Mouse (Mus musculus): Measurements from ENCODE around the gene Gpr146.
A peak's percentile ranks its signal among the peaks of the same experiment; 100 is the strongest.
"Not testable (repeated sequence)": the region's sequence is repeated elsewhere in the genome, so short reads cannot be mapped to it uniquely, and the experiment has no call there.

Gene Gpr146

DNA sequence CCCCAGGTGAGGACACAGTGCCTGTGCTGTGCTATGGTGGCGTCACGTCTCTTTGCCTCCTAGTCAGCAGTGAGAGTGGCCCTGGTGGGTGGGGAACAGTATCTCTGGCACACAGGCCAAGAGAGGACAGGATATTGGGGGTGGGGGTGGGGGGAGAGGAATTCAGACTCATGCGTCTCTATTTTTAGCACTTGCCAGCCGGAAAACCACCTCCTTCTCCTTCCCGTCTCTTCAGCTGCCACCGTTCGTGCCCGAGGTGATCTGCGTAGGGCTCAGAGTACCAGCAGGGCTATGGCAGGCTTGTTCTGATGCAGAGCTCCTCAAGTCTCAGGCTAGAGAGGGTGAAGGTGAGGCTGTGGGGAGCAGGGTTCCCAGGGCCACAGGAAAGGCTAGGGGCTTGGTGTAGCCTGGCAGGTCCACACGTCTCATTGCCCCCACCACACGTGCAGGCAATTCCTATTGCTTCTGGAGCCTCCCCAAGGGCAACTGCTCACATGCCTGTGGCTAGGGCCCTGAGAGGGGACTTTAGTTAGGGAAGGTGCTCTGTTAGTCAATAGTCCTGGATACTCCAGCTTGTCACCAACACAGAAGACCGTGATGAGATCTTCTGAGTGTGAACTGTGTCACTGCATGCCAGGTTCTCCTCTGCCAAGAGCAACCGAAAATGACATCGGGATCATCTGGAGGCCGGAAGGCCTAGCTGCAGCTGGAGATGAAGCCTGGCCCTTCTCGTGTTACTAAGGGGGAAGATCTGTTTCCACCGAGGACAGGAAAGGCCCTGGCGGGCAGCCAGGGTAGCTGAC lies at the start of gene Gpr146:
TSS of gene Gpr146 (plus strand) at position 230 of the 803 bp plus-strand sequence.
- no peak for DNase-seq (ENCODE audit: low spot score)

DNA sequence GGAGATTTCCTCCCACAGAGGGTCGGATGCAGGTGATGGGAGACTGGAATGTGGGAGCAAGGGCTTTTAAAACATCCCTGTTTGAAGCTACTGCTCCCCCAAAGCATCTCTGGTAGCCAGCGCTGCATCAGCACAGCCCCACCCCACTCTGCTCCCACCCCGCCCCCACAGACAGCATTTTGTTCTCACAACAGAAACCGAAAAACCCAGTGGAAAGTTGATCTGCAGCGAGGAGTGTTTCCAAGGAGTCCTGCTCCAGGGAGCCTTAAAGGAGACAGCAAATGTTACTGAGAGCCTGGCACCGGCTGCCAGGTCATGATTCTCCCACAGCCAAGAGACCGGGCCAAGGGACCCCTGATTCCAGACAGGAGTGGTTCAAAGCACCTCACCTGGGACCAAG lies 46.7 kb upstream of the Gpr146 start:
- no peak for DNase-seq (ENCODE audit: low spot score)

- peak; percentile 64 for DNase-seq (ENCODE audit: low spot score)
These were observed 45.8 kb upstream of the Gpr146 start for GRCm38 (mm10) chr5:139331742-139332141.

DNA sequence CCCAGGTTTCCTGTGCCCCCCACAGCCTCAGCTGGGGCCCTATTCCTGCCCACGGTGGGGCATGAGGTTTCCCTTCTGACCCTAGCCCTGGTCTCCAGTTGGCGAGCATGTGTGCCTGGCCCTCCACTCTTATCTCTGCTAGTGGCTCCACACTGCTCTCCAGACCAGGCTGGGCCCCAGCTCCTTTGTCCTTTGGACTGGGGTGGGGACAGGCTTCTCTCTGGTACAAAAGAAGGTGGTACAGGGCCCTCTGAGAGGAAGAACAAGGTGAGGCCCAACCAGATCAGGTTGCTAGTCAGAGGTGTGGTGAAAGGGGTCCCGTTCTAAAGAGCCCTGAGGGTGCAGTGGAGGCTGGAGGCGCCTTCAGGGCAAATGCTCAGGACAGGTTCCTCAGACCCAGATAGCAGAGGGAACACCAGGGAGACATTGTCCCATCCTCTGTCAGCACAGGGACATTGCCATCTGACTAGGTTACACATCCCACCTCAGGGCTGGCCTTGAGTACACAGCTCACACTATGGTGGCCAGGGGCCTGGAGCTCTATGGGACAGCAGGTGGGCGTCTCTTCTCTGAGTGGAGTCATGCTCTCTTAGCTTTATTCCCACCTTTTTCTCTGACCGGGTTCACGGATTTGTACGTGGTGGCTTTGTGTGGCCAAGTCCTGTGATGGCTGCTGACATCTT lies 44.8 kb upstream of the Gpr146 start:
- DNase-seq (ENCODE audit: low spot score) = no peak

- no peak for DNase-seq (ENCODE audit: low spot score)
These were observed 44.0 kb upstream of the Gpr146 start for GRCm38 (mm10) chr5:139333301-139334013.

- DNase-seq (ENCODE audit: low spot score) = not testable (repeated sequence)
These were observed 43.1 kb upstream of the Gpr146 start for GRCm38 (mm10) chr5:139334394-139334793.

- no peak for DNase-seq (ENCODE audit: low spot score)
These were observed 41.9 kb upstream of the Gpr146 start for GRCm38 (mm10) chr5:139335634-139336033.

DNA sequence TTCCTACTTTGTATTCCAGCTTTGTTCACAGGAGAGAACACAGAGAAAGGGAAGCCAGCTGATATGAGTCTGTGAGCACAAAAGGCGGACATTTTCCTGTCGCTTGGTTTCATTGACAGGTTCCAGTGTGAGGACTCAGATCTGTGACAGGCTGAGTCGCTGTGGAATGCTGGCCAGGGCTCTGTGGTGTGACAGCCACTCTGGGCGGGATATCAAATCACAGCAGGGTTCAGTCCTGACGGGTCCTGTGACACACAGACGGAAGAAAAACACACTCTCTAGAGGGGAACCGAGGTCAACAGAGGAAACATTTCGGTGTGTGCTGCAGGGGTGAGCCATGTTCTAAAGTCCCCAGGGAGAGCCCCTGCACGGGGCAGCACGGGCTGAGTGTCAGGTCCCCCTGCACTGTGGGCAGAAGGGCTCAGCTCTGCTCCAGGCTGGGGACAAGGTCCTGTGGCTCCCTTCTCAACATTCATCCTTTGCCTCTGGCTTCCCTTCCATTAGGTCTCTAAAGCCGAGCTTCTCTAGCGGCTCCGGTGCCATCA lies 39.6 kb upstream of the Gpr146 start:
- no peak for DNase-seq (ENCODE audit: low spot score)

GRCm38 (mm10) chr5:139338403-139338802 lies 39.1 kb upstream of the Gpr146 start:
- DNase-seq (ENCODE audit: low spot score) = no peak

DNA sequence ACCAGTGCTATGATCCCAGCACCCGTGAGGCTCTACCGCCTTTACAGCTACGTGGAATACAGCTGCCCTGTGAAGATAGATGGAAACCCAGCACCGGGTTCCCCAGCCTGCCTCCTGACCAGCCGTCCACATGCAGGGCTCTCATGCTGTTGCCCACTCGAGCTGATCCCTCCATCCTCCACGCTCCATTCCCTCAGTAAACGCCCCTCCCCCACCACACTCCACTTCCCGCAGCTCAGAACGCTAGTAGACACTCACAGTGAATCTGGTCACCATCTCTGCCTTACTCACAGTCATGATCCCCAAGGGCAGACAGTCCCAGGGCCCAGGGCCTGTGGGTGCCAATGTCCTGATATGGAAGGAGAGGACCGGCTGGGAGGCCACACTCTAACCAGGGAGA lies 38.6 kb upstream of the Gpr146 start:
- DNase-seq (ENCODE audit: low spot score) = no peak

GRCm38 (mm10) chr5:139344021-139344686 lies 33.3 kb upstream of the Gpr146 start:
- peak; percentile 70 for DNase-seq (ENCODE audit: low spot score)

- DNase-seq (ENCODE audit: low spot score) = peak; percentile 95
These were observed 32.7 kb upstream of the Gpr146 start for GRCm38 (mm10) chr5:139344687-139345363.

GRCm38 (mm10) chr5:139345364-139345714 lies 32.2 kb upstream of the Gpr146 start:
- no peak for DNase-seq (ENCODE audit: low spot score)

GRCm38 (mm10) chr5:139347225-139347624 lies 30.3 kb upstream of the Gpr146 start:
- no peak for DNase-seq (ENCODE audit: low spot score)

DNA sequence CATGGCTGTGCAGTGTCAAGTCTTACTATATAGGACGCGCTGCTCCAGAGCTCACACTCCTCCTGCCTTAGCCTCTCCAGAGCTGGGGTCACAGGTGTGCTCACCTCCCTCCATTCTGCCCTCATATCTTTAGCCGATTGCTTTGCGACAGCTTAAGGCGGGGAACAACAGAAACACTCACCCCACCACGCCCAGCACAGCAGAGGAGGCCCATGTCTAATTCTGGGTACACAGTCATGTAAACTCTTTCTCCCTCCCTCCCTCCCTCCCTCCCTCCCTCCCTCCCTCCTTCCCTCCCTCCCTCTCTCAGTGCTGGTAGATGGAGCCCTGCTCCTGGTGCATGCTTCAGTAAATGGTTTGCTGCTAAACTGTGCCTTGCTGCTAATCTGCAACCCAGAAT lies 27.8 kb upstream of the Gpr146 start:
- DNase-seq (ENCODE audit: low spot score) = no peak

GRCm38 (mm10) chr5:139351134-139351533 lies 26.4 kb upstream of the Gpr146 start, which contains the start of gene Cox19:
TSS of gene Cox19 (minus strand) at chr5:139351418.
- no peak for DNase-seq (ENCODE audit: low spot score)

DNA sequence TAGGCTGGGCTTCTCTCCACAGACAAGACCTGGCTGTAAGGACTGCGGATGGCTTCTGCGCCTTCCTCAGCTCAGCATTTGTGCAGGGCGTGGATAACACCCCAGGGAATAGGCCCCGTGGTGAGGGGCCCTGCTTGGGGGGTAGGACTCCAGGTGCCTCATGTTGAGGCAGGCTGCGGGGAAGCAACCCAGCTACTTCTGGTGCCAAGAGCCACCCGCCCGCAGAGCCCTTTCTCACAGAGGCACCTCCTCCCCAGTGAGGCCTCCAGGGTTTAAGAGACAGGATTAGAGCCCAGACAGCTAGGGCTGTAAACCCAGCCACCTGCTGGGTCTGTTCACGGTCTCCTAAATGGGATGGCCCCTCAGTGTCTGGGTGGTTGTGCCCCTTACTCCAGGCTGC lies 25.9 kb upstream of the Gpr146 start:
- DNase-seq (ENCODE audit: low spot score) = no peak

DNA sequence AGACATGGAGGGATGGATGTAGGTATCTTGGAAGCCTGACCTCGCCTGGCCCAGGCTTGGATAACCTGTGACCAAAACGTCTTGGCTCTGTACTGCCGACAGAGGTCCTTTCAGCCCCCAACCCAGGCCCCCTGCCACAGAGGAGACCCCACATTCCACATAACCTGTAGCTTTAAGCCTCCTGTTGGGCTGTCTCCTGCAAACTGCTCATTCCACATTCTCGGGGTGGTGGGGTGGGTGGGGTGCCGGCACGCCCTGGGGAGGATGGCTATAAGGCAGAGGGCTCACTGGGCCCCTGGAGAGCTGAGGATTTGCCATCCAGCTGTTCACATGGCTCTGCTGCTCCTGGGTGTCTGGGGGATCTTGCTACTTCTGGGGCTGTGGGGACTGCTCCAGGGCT lies 25.2 kb upstream of the Gpr146 start, which contains the start of gene Cyp2w1:
TSS of gene Cyp2w1 (plus strand) at position 301 of the 400 bp plus-strand sequence.
- no peak for DNase-seq (ENCODE audit: low spot score)

DNA sequence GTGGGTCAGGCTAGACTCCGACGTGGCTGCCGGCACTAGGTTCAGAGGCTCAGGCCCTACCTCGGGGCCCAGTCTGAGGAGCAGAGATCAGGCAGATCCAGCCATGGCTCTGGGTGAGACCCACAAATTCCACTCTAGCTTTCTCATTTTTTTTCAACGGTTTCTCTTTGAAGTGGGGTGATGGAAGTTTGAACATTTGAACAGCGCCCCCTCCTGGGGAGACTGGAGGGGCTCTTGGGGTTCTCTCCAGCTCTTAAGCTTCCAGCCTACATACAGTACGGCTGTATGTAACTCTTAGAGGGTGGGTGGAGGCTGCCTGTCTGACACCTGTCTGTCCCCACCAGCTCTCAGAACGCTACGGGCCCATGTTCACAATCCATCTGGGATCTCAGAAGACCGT lies 24.0 kb upstream of the Gpr146 start:
- no peak for DNase-seq (ENCODE audit: low spot score)

DNA sequence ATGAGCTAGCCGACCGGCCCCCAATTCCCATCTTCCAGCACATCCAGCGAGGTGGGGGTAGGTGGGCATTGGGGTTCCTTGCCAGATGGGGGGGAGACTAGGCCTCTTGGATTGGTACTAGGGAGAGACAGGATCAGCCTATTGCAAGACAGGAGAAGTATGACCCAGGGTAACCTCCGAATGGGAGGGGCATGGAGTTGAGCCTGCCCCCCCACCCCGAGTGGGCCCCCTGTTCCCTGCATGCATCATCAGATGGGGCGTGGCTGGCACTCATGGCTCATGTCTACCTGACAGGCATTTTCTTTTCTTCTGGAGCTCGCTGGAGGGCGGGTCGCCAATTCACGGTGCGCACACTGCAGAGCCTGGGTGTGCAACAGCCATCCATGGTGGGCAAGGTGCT lies 23.6 kb upstream of the Gpr146 start:
- no peak for DNase-seq (ENCODE audit: low spot score)

DNA sequence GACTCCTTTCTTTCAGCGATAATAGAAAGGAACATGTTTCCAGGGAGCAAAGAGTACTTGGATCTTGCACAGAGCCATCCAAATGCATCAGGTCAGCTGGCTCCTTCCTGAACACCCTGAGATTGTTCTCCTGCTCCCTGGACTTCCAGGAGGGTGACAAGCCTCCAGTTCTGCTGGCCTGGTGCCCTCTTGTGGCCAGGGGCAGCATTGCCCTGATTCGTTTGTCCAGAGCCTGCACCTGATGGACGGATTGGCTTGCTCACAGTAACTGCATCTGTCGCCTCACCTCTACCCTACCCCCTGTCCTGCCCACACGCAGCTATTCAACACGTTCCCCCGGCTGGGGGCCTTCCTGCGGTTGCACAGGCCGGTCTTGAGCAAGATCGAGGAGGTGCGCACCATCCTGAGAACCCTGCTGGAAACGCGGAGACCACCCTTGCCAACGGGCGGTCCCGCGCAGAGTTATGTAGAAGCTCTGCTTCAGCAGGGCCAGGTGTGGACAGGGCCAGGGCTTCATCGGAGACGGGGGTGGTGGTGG lies 22.2 kb upstream of the Gpr146 start:
- peak; percentile 65 for DNase-seq (ENCODE audit: low spot score)
